Mouse (Mus musculus): ENCODE measurements around the gene Trpv4. TPM values are rescaled to one million over a fixed set of nuclear protein-coding genes. Genes with fewer than 3 reads are reported as not detected.

Trpv4 gene
- polyA plus RNA-seq, 1 experiment from 2014 or later: 0.55 TPM

DNA sequence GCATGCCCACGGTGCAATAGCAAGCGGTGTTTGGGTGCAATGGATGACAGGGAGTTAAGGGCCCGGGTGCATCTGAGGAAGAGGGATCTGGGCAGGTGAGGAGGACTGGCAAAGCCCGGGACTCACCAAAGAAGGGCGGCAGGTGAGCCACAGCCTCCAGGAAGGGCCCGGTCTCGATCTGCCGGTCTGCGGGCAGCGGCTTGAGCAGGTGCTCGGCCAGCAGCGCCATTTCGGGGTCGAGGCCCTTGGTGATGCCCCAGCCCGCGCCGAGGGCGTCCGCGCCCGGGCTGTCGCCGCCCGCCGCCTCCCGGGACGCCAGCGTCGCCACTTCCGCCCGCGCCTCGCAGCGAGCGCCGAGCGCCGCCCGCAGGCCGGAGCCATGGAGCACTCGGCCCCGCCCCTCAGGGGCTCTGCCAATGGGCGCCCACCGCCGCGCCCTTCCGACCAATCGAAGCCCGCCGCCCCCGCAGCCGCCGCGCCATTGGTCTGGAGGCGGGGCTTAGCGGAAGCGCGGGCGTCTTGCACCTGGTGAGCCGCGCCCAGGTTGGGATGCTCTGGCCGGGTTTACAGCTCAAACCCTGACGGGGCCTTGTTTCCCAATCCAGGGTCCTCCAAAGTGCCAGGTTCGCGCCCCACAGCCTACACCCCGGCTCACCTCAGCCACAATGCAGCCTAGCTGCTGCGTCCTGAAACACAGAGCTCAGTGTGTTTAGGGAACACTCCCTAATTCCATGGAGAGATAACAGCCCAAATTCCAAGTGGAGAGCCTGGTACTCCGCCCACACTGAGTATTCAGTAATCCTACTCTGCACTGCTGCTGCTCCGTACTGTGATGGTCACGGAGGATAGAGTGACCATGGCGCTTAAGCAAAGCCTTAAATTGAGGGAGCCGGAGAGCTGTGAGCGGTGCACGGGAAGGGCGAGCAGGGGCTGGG is 32.7 kb upstream of the Trpv4 start, which contains the start of gene Gltp:
TSS of gene Gltp (minus strand) at position 352 of the 935 bp plus-strand sequence.
- Histone ChIP-seq H3K4me2 (ENCODE audit: low read length) (peak within 1 kb of the TSS; percentile 94), H3K27me3 (replicated peaks; ENCODE audit: control insufficient read depth, insufficient read depth, low read length) (0 out of 2 replicates have a peak, but pooled peaks cover 3% of the 10 kb centered on the region), H3K4me3 (ENCODE audit: low read depth, low read length) (peak within 1 kb of the TSS; percentile 75), H3K4me1 (ENCODE audit: control insufficient read depth, insufficient read depth, low read length) (peaks cover 10% of the 10 kb centered on the region), H3K9ac (ENCODE audit: low read length) (peak within 1 kb of the TSS; percentile 83), H3K27ac (ENCODE audit: low read depth, low read length) (peak within 1 kb of the TSS; percentile 27; the same call in 1 of the 2 replicates), H3K36me3 (ENCODE audit: control insufficient read depth, insufficient read depth, low read length) (no peaks in the 10 kb centered on the region), H3K9me3 (replicated peaks; ENCODE audit: control insufficient read depth, low read length) (no peaks in the 10 kb centered on the region)
- 6% methylated on average over 54 of the region's 75 CpGs for WGBS
- ATAC-seq (peak; percentile 98), DNase-seq (ENCODE audit: low spot score) (peak; percentile 97)

DNA sequence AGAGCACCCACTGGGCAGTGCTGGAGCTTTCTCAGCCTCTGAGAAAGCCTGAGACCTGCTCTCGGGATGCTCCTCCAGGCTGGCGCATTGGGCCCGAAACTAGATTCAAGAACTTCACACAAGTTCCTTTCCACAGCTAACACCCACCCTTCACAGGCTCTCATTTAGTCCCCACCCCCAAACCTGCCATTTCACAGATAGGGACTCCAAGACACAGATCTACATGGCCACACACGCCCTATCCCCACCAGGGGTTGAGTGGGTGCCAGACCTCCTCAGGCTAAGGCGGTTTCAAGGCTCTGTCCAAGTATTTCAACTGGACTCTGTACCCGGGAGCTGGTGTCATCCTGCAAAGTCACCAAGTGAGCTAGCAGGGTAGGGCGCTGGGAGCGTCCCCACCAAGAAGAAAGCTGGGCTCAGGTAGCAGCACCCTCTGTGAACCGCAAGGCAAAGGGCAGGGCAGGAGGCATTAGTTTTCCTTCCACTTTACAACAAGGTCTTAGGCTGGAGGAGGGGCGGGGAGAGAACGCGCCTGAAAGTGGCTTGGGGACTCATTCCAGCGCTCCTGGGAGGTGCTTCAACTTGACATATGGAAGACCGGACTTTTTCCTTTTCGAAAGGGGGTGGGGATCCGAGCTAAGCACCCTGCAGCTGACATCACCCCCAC is 31.6 kb upstream of the Trpv4 start:
- Histone ChIP-seq H3K9me3 (replicated peaks; ENCODE audit: control insufficient read depth, low read length) (no peaks in the 10 kb centered on the region), H3K9ac (ENCODE audit: low read length) (peak overlapping the region; percentile 83), H3K27me3 (replicated peaks; ENCODE audit: control insufficient read depth, insufficient read depth, low read length) (0 out of 2 replicates have a peak, but pooled peaks cover 3% of the 10 kb centered on the region), H3K4me2 (ENCODE audit: low read length) (peak overlapping the region; percentile 94), H3K36me3 (ENCODE audit: control insufficient read depth, insufficient read depth, low read length) (no peaks in the 10 kb centered on the region), H3K4me1 (ENCODE audit: control insufficient read depth, insufficient read depth, low read length) (peaks cover 10% of the 10 kb centered on the region), H3K4me3 (ENCODE audit: low read depth, low read length) (peak overlapping the region; percentile 75), H3K27ac (ENCODE audit: low read depth, low read length) (no peak overlapping the region)
- WGBS: 18% methylated on average over 16 of the region's 16 CpGs
- DNase-seq (ENCODE audit: low spot score): peak; percentile 16
- no peak for ATAC-seq

DNA sequence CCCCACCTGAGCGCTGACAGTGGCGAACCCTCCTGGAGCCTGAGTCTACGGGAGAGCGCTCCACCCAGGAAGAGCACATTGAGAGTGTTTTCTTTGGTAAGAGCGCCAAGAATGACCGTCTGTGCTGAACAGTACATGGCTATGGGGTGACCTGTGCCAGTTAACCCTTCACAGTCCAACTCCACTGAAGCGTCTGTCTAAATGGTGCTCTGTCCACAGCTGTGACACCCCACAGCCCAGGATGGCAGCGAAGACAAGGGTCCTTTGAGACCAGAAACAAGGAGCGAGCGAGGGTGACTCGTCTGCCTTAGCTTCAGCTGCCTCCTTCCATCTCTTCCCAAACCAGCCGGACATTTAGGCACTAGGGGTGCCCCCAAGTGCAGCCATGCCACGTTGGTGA is 30.5 kb upstream of the Trpv4 start:
- H3K9me3 ChIP-seq (replicated peaks; ENCODE audit: control insufficient read depth, low read length): no peaks in the 10 kb centered on the region
- H3K36me3 ChIP-seq (ENCODE audit: control insufficient read depth, insufficient read depth, low read length): no peaks in the 10 kb centered on the region
- no peak overlapping the region for H3K9ac ChIP-seq (ENCODE audit: low read length)
- no peak overlapping the region for H3K4me2 ChIP-seq (ENCODE audit: low read length)
- DNase-seq (ENCODE audit: low spot score) (no peak), ATAC-seq (no peak)
- no peak overlapping the region for H3K27ac ChIP-seq (ENCODE audit: low read depth, low read length)
- 86% methylated on average over 13 of the region's 13 CpGs for WGBS
- H3K4me3 ChIP-seq (ENCODE audit: low read depth, low read length): no peak overlapping the region
- no peaks in the 10 kb centered on the region for H3K27me3 ChIP-seq (replicated peaks; ENCODE audit: control insufficient read depth, insufficient read depth, low read length)
- peaks cover 10% of the 10 kb centered on the region for H3K4me1 ChIP-seq (ENCODE audit: control insufficient read depth, insufficient read depth, low read length)

DNA sequence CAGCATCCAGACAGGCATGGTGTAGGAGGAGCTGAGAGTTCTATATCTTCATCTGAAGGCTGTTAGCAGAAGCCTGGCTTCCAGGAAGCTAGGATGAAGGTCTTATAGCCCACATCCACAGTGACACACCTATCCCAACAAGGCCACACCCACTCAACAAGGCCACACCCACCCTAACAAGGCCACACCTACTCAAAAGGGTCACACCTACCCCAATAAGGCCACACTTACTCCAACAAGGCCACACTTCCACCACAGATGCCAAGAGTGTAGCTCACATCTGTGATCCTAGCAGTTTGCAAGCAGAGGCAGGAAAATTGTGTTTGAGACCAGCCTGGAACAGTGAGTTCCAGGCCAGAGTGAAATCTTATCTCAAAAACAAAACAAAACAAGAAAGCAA is 29.7 kb upstream of the Trpv4 start:
- H3K27me3 ChIP-seq (replicated peaks; ENCODE audit: control insufficient read depth, insufficient read depth, low read length): no peaks in the 10 kb centered on the region
- no peak for ATAC-seq

DNA sequence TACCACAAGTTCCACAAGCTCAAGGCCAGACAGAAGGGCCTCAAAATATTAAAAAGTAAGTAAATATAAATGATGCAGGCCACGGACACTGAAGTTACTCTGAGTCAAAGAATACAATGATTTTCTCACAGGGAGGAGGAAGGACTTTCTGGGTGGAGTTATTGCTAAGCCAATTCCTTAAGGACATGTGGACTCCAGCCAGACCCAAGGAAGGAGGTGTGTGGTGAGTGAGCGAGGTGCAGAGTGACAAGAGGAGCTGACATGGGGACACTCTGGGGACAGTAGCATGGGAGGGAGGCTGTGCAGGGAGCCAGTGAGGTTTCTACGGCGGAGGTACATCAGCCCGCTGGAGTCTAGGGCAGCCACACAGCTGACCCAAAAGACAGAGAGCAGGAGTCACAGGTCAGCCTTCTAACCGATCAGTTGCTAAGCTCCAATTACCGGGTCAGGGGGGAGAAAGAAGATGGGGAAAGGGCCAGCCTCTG is 28.5 kb upstream of the Trpv4 start:
- H3K27me3 ChIP-seq (replicated peaks; ENCODE audit: control insufficient read depth, insufficient read depth, low read length): no peaks in the 10 kb centered on the region
- H3K36me3 ChIP-seq (ENCODE audit: control insufficient read depth, insufficient read depth, low read length): no peaks in the 10 kb centered on the region
- H3K4me3 ChIP-seq (ENCODE audit: low read depth, low read length): no peak overlapping the region
- DNase-seq (ENCODE audit: low spot score): no peak
- H3K4me2 ChIP-seq (ENCODE audit: low read length): no peak overlapping the region
- H3K4me1 ChIP-seq (ENCODE audit: control insufficient read depth, insufficient read depth, low read length): peaks cover 10% of the 10 kb centered on the region
- WGBS: 85% methylated on average over 7 of the region's 7 CpGs
- no peak overlapping the region for H3K9ac ChIP-seq (ENCODE audit: low read length)
- ATAC-seq: no peak
- H3K9me3 ChIP-seq (replicated peaks; ENCODE audit: control insufficient read depth, low read length): no peaks in the 10 kb centered on the region
- H3K27ac ChIP-seq (ENCODE audit: low read depth, low read length): no peak overlapping the region

More for the DNA sequence above, 29.7 kb upstream of the Trpv4 start:
- Histone ChIP-seq H3K4me1 (ENCODE audit: control insufficient read depth, insufficient read depth, low read length) (peaks cover 10% of the 10 kb centered on the region), H3K36me3 (ENCODE audit: control insufficient read depth, insufficient read depth, low read length) (no peaks in the 10 kb centered on the region), H3K4me2 (ENCODE audit: low read length) (no peak overlapping the region), H3K9me3 (replicated peaks; ENCODE audit: control insufficient read depth, low read length) (no peaks in the 10 kb centered on the region), H3K9ac (ENCODE audit: low read length) (no peak overlapping the region), H3K4me3 (ENCODE audit: low read depth, low read length) (no peak overlapping the region), H3K27ac (ENCODE audit: low read depth, low read length) (no peak overlapping the region)
- no peak for DNase-seq (ENCODE audit: low spot score)

DNA sequence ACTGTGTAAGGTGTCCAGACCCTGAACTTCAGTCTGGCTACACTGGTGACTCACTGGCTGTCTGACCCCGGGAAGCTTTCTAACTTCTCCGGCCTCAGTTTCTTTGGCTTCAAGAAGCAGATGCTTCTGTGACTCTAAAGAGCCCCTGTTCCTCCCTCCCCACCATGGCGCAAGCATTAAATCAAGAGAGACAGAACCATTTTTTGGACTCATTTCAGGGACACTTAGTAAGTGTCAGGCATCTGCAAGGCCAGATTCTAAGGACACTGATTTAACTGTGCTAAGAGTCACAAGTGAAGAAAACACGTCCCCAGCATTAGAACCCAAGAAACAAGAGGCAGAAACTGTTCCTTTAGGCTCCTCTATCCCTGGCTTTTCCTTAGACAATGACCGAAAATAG is 27.8 kb upstream of the Trpv4 start:
- Histone ChIP-seq H3K4me3 (ENCODE audit: low read depth, low read length) (no peak overlapping the region), H3K27me3 (replicated peaks; ENCODE audit: control insufficient read depth, insufficient read depth, low read length) (no peaks in the 10 kb centered on the region), H3K9ac (ENCODE audit: low read length) (no peak overlapping the region), H3K36me3 (ENCODE audit: control insufficient read depth, insufficient read depth, low read length) (no peaks in the 10 kb centered on the region), H3K4me1 (ENCODE audit: control insufficient read depth, insufficient read depth, low read length) (peaks cover 7% of the 10 kb centered on the region), H3K4me2 (ENCODE audit: low read length) (no peak overlapping the region), H3K9me3 (replicated peaks; ENCODE audit: control insufficient read depth, low read length) (no peaks in the 10 kb centered on the region), H3K27ac (ENCODE audit: low read depth, low read length) (no peak overlapping the region)
- DNase-seq (ENCODE audit: low spot score) (no peak), ATAC-seq (no peak)
- 93% methylated on average over 5 of the region's 5 CpGs for WGBS

DNA sequence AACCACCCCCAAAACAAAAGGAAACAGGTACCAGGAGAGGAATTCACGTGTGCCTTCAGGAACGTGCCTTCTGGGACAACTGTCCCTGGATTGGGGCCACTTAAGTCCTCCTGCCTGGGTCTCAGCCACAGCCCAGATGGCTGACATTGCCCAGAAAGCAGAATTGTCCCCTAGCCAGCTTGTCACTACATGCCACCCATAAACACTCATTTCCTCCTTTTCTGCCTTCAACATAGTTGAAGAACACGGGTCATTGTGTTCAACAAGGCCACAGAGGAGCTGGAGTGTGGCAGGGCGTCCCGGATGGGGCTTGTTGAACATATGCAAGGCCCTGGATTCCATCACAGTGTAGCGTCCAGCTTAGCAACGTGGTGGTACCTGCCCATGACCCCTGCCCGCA is 23.5 kb upstream of the Trpv4 start:
- 83% methylated on average over 8 of the region's 8 CpGs for WGBS
- ATAC-seq: no peak
- Histone ChIP-seq H3K4me2 (ENCODE audit: low read length) (no peak overlapping the region), H3K4me3 (ENCODE audit: low read depth, low read length) (no peak overlapping the region), H3K9ac (ENCODE audit: low read length) (no peak overlapping the region), H3K4me1 (ENCODE audit: control insufficient read depth, insufficient read depth, low read length) (no peaks in the 10 kb centered on the region), H3K36me3 (ENCODE audit: control insufficient read depth, insufficient read depth, low read length) (0 out of 2 replicates have a peak, but pooled peaks cover 4% of the 10 kb centered on the region), H3K9me3 (replicated peaks; ENCODE audit: control insufficient read depth, low read length) (no peaks in the 10 kb centered on the region), H3K27me3 (replicated peaks; ENCODE audit: control insufficient read depth, insufficient read depth, low read length) (no peaks in the 10 kb centered on the region), H3K27ac (ENCODE audit: low read depth, low read length) (no peak overlapping the region)
- no peak for DNase-seq (ENCODE audit: low spot score)

DNA sequence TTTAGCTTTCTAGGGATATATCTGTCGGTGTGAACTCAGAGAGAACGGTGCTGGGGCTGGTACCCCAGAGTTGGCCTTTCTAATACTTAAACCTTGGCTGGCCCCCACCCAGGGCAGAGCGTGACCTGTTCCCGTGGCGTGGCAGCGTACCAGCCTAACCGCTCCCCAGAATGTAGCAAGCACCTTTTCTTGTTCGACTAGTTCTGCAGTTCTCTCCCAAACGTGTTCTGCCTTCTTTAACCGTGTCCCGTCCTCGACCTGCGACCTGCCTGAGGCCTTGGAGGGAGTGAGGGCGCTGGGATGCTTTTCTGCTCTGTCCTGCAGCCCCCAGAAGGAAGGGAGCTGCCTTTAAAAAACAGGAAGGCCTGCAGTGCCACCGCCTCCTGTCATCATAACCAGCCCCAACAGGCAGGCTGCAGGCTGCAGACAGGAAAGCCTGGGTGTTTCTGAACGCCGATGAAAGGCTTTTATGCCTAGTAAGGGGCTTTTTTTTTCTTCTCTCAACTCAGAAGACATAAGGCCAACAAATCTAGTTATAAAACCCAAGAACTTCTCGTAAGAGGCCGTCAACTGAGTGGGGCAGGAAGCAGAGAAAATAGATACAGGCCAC is 22.6 kb upstream of the Trpv4 start:
- no peak overlapping the region for H3K4me2 ChIP-seq (ENCODE audit: low read length)
- H3K27ac ChIP-seq (ENCODE audit: low read depth, low read length): no peak overlapping the region
- ATAC-seq (no peak), DNase-seq (ENCODE audit: low spot score) (no peak)
- H3K4me1 ChIP-seq (ENCODE audit: control insufficient read depth, insufficient read depth, low read length): no peaks in the 10 kb centered on the region
- no peak overlapping the region for H3K4me3 ChIP-seq (ENCODE audit: low read depth, low read length)
- H3K27me3 ChIP-seq (replicated peaks; ENCODE audit: control insufficient read depth, insufficient read depth, low read length): no peaks in the 10 kb centered on the region
- WGBS: 84% methylated on average over 19 of the region's 19 CpGs
- H3K36me3 ChIP-seq (ENCODE audit: control insufficient read depth, insufficient read depth, low read length): 0 out of 2 replicates have a peak, but pooled peaks cover 5% of the 10 kb centered on the region
- H3K9me3 ChIP-seq (replicated peaks; ENCODE audit: control insufficient read depth, low read length): no peaks in the 10 kb centered on the region
- H3K9ac ChIP-seq (ENCODE audit: low read length): no peak overlapping the region

Data from forebrain, embryonic 14.5 days (tissue).